Mouse (Mus musculus) midbrain, embryonic 11.5 days (tissue): Measurements from ENCODE around the gene Anapc2. TPM values are rescaled to one million over a fixed set of nuclear protein-coding genes. Genes with fewer than 3 reads are reported as not detected.

Experiments used
- ATAC-seq: fragments of 200-750 bp; cut with Nextera tagmentation; 2 replicates; pipeline ENCODE4 v1.8.0; 2017; ENCODE audit warnings: moderate TSS enrichment, moderate library complexity; ENCODE audit not compliant: low FRiP score
- DNase-seq: peaks from one replicate; pipeline ENCODE4 v3.0.0; 2015; ENCODE audit warnings: low spot score; ENCODE audit errors: missing footprints
- H3K27ac ChIP-seq: fragments of 300-500 bp; sonication (generic); 2 replicates; pipeline ENCODE4 v1.5.1; 2014; ENCODE audit warnings: low read depth, low read length
- H3K27me3 ChIP-seq: fragments of 300-500 bp; sonication (generic); 2 replicates; pipeline ENCODE4 v1.6.1; 2014; ENCODE audit warnings: mild to moderate bottlenecking, low read length, moderate library complexity, mixed read lengths; ENCODE audit not compliant: control insufficient read depth, insufficient read depth
- H3K36me3 ChIP-seq: fragments of 300-500 bp; sonication (generic); 2 replicates; pipeline ENCODE4 v1.6.1; 2014; ENCODE audit warnings: mild to moderate bottlenecking, low read length, moderate library complexity, mixed read lengths; ENCODE audit not compliant: control insufficient read depth, insufficient read depth
- H3K4me1 ChIP-seq: fragments of 300-500 bp; sonication (generic); 2 replicates; pipeline ENCODE4 v1.6.1; 2014; ENCODE audit warnings: low read length; ENCODE audit not compliant: control insufficient read depth, insufficient read depth
- H3K4me2 ChIP-seq: fragments of 300-500 bp; sonication (generic); 2 replicates; pipeline ENCODE4 v1.6.1; 2014; ENCODE audit warnings: mild to moderate bottlenecking, moderate library complexity
- H3K4me3 ChIP-seq: fragments of 300-500 bp; sonication (generic); 2 replicates; pipeline ENCODE4 v1.5.1; 2014; ENCODE audit warnings: low read depth, low read length
- H3K9ac ChIP-seq: fragments of 300-500 bp; sonication (generic); 2 replicates; pipeline ENCODE4 v1.6.1; 2014; ENCODE audit warnings: low read length
- H3K9me3 ChIP-seq: fragments of 300-500 bp; sonication (generic); 2 replicates; pipeline ENCODE4 v1.6.1; 2016; ENCODE audit warnings: low read length; ENCODE audit not compliant: control insufficient read depth
- WGBS: fragments of 180-500 bp; shearing (Covaris S2); extraction: QIAGEN DNeasy Blood & Tissue Kit; methylation state at CpG from one replicate; pipeline ENCODE4 v1.1.7; 2014; 5-methylcytosine and 5-hydroxymethylcytosine counted together
- polyA plus RNA-seq: library from polyadenylated mRNA; unstranded; fragments of >200 nt; fragmentation: Nextera tagmentation; extraction: Ambion mirVana; gene quantifications from 2 replicates; pipeline ENCODE4 v1.2.1, GENCODE M21; 2014

Anapc2 gene
- polyA plus RNA-seq, 1 experiment from 2014 or later, result 117 TPM

GRCm38 (mm10) chr2:25228995-25229530 lies 43.2 kb upstream of the Anapc2 start:
- Histone ChIP-seq H3K4me3 (no peak overlapping the region), H3K36me3 (no peaks in the 10 kb centered on the region), H3K9me3 (no peaks in the 10 kb centered on the region), H3K27ac (no peak overlapping the region), H3K4me1 (peaks cover 6% of the 10 kb centered on the region), H3K27me3 (no peaks in the 10 kb centered on the region), H3K9ac (no peak overlapping the region), H3K4me2 (no peak overlapping the region)
- ATAC-seq (no peak), DNase-seq (peak; percentile 73)
- WGBS, result 74% methylated on average over 6 of the region's 6 CpGs

- no peak overlapping the region for H3K9ac ChIP-seq
- H3K4me1 ChIP-seq, result peaks cover 6% of the 10 kb centered on the region
- no peaks in the 10 kb centered on the region for H3K9me3 ChIP-seq
- H3K27ac ChIP-seq, result no peak overlapping the region
- DNase-seq, result no peak
- ATAC-seq, result no peak
- no peak overlapping the region for H3K4me2 ChIP-seq
- H3K36me3 ChIP-seq, result no peaks in the 10 kb centered on the region
- 87% methylated on average over 5 of the region's 5 CpGs for WGBS
- H3K4me3 ChIP-seq, result no peak overlapping the region
- no peaks in the 10 kb centered on the region for H3K27me3 ChIP-seq
These were observed 42.7 kb upstream of the Anapc2 start for GRCm38 (mm10) chr2:25229582-25229981.

GRCm38 (mm10) chr2:25230581-25230980 lies 41.7 kb upstream of the Anapc2 start:
- peaks cover 3% of the 10 kb centered on the region for H3K4me1 ChIP-seq
- H3K27me3 ChIP-seq, result no peaks in the 10 kb centered on the region
- no peaks in the 10 kb centered on the region for H3K36me3 ChIP-seq
- no peak overlapping the region for H3K27ac ChIP-seq
- ATAC-seq (no peak), DNase-seq (no peak)
- no peaks in the 10 kb centered on the region for H3K9me3 ChIP-seq
- WGBS, result 86% methylated on average over 7 of the region's 7 CpGs
- H3K4me3 ChIP-seq, result no peak overlapping the region
- no peak overlapping the region for H3K4me2 ChIP-seq
- H3K9ac ChIP-seq, result no peak overlapping the region

GRCm38 (mm10) chr2:25231038-25231437 lies 41.2 kb upstream of the Anapc2 start:
- no peak overlapping the region for H3K4me3 ChIP-seq

GRCm38 (mm10) chr2:25233421-25233820 lies 38.9 kb upstream of the Anapc2 start:
- Histone ChIP-seq H3K4me2 (no peak overlapping the region), H3K27ac (no peak overlapping the region), H3K4me1 (no peaks in the 10 kb centered on the region), H3K36me3 (no peaks in the 10 kb centered on the region), H3K4me3 (no peak overlapping the region), H3K27me3 (no peaks in the 10 kb centered on the region), H3K9ac (no peak overlapping the region), H3K9me3 (no peaks in the 10 kb centered on the region)
- ATAC-seq (no peak), DNase-seq (peak; percentile 78)
- WGBS, result 86% methylated on average over 4 of the region's 4 CpGs

More at GRCm38 (mm10) chr2:25231038-25231437, 41.2 kb upstream of the Anapc2 start:
- 52% methylated on average over 11 of the region's 12 CpGs for WGBS
- Histone ChIP-seq H3K9ac (no peak overlapping the region), H3K27me3 (no peaks in the 10 kb centered on the region), H3K27ac (no peak overlapping the region), H3K4me1 (no peaks in the 10 kb centered on the region), H3K36me3 (no peaks in the 10 kb centered on the region), H3K9me3 (no peaks in the 10 kb centered on the region), H3K4me2 (no peak overlapping the region)
- ATAC-seq (no peak), DNase-seq (no peak)

GRCm38 (mm10) chr2:25234050-25234449 lies 38.2 kb upstream of the Anapc2 start, which contains the start of gene Slc34a3:
TSS of gene Slc34a3 (minus strand) at chr2:25234364.
- Histone ChIP-seq H3K4me2 (no peak within 1 kb of the TSS), H3K27ac (no peak within 1 kb of the TSS), H3K9me3 (no peaks in the 10 kb centered on the region), H3K36me3 (no peaks in the 10 kb centered on the region), H3K9ac (no peak within 1 kb of the TSS), H3K4me3 (no peak within 1 kb of the TSS), H3K4me1 (no peaks in the 10 kb centered on the region), H3K27me3 (no peaks in the 10 kb centered on the region)
- ATAC-seq, result no peak
- WGBS, result 87% methylated on average over 3 of the region's 3 CpGs
- peak; percentile 44 for DNase-seq

- WGBS, result 79% methylated on average over 5 of the region's 5 CpGs
- ATAC-seq, result no peak
These were observed 37.6 kb upstream of the Anapc2 start for GRCm38 (mm10) chr2:25234551-25235220.

GRCm38 (mm10) chr2:25236614-25237013 lies 35.7 kb upstream of the Anapc2 start, which contains the start of gene Rnf224:
TSS of gene Rnf224 (minus strand) at chr2:25236787.
- peaks cover 4% of the 10 kb centered on the region for H3K27me3 ChIP-seq
- H3K36me3 ChIP-seq, result no peaks in the 10 kb centered on the region
- H3K4me2 ChIP-seq, result no peak within 1 kb of the TSS
- ATAC-seq (no peak), DNase-seq (peak; percentile 67)
- no peak within 1 kb of the TSS for H3K9ac ChIP-seq
- H3K9me3 ChIP-seq, result no peaks in the 10 kb centered on the region
- H3K4me1 ChIP-seq, result peaks cover 9% of the 10 kb centered on the region
- WGBS, result 40% methylated on average over 8 of the region's 8 CpGs
- no peak within 1 kb of the TSS for H3K4me3 ChIP-seq
- no peak within 1 kb of the TSS for H3K27ac ChIP-seq

More at GRCm38 (mm10) chr2:25234551-25235220, 37.6 kb upstream of the Anapc2 start:
- DNase-seq, result peak; percentile 73
- Histone ChIP-seq H3K27ac (no peak overlapping the region), H3K4me1 (no peaks in the 10 kb centered on the region), H3K36me3 (no peaks in the 10 kb centered on the region), H3K9me3 (no peaks in the 10 kb centered on the region), H3K4me3 (no peak overlapping the region), H3K9ac (no peak overlapping the region), H3K4me2 (no peak overlapping the region), H3K27me3 (no peaks in the 10 kb centered on the region)

GRCm38 (mm10) chr2:25237522-25237921 lies 34.8 kb upstream of the Anapc2 start:
- H3K4me2 ChIP-seq, result no peak overlapping the region
- no peak overlapping the region for H3K27ac ChIP-seq
- H3K4me1 ChIP-seq, result peaks cover 14% of the 10 kb centered on the region
- H3K27me3 ChIP-seq, result peaks cover 6% of the 10 kb centered on the region
- no peak overlapping the region for H3K4me3 ChIP-seq
- ATAC-seq (no peak), DNase-seq (peak; percentile 66)
- no peaks in the 10 kb centered on the region for H3K36me3 ChIP-seq
- H3K9ac ChIP-seq, result no peak overlapping the region
- H3K9me3 ChIP-seq, result no peaks in the 10 kb centered on the region
- WGBS, result 70% methylated on average over 4 of the region's 4 CpGs
